Mouse (Mus musculus) macrophage (primary cell): ENCODE data around the gene BC035044. TPM values are rescaled to one million over a fixed set of nuclear protein-coding genes. Genes with fewer than 3 reads are reported as not detected.
A peak's percentile ranks its signal among the peaks of the same experiment; 100 is the strongest.
"Not testable (repeated sequence)": the region's sequence is repeated elsewhere in the genome, so short reads cannot be mapped to it uniquely, and the experiment has no call there.

ENCODE experiments used
- H3K27ac ChIP-seq: fragments of 350-480 bp; formaldehyde crosslinking; 2 replicates; pipeline ENCODE4 v1.9.0; 2021
- H3K36me3 ChIP-seq: fragments of 350-480 bp; formaldehyde crosslinking; 2 replicates; pipeline ENCODE4 v1.9.0; 2021; ENCODE audit errors: inconsistent target
- H3K4me3 ChIP-seq: fragments of 350-480 bp; formaldehyde crosslinking; 2 replicates; pipeline ENCODE4 v1.9.0; 2021; ENCODE audit errors: inconsistent target
- H3K79me2 ChIP-seq: fragments of 350-480 bp; formaldehyde crosslinking; 2 replicates; pipeline ENCODE4 v1.9.0; 2021; ENCODE audit errors: inconsistent target
- WGBS: methylation state at CpG from one replicate; pipeline ENCODE4 v1.1.7; 2026; ENCODE audit warnings: inconsistent platforms; ENCODE audit not compliant: missing documents; 5-methylcytosine and 5-hydroxymethylcytosine counted together
- polyA plus RNA-seq: library from polyadenylated mRNA; stranded (reverse); fragments of 250-400 nt; gene quantifications from 3 replicates; pipeline ENCODE4 v1.2.4, GENCODE M21; 2018; ENCODE audit warnings: inconsistent platforms
- total RNA-seq, 78 experiments: library from RNA; depleted of rRNA; stranded (reverse); fragments of 250-400 nt; gene quantifications; 1 replicate in 9 of 78; 2 replicates in 24 of 78; 3 replicates in 43 of 78; 4 replicates in 2 of 78; pipeline ENCODE4 v1.2.4; 2018; ENCODE audit warnings: inconsistent platforms in 56 of 78

Gene BC035044
- total RNA-seq (2018; cell fraction: chromatin; rRNA removed) = 10 to 100 TPM in 1 of 26 experiments, 1 to 10 TPM in 13, under 1 TPM in 6, not detected in 6; 0.52 to 10.2 (median 1.8) TPM
- total RNA-seq (2018; cell fraction: cytosol; rRNA removed) = 1 to 10 TPM in 16 of 26 experiments, under 1 TPM in 10; 0.56 to 3.7 (median 1.2) TPM
- 1 to 10 TPM in 20 of 26 experiments, under 1 TPM in 4, not detected in 2; 0.40 to 7.4 (median 2.0) TPM for total RNA-seq (2018; cell fraction: nucleus; rRNA removed)
- 0.64 to 4.3 TPM (median 0.99 TPM) in 3 replicates for polyA plus RNA-seq

- Histone ChIP-seq H3K27ac (peak within 1 kb of the TSS; percentile 15), H3K4me3 (peak within 1 kb of the TSS; percentile 2; the same call in 1 of the 2 replicates), H3K79me2 (peaks cover 40% of the 10 kb centered on the region), H3K36me3 (no peaks in the 10 kb centered on the region)
- 8% methylated on average over 2 of the region's 2 CpGs for WGBS
These were observed at the start of gene BC035044 for GRCm38 (mm10) chr6:128890948-128891355. TSS of gene BC035044 (minus strand) at chr6:128891126.

DNA sequence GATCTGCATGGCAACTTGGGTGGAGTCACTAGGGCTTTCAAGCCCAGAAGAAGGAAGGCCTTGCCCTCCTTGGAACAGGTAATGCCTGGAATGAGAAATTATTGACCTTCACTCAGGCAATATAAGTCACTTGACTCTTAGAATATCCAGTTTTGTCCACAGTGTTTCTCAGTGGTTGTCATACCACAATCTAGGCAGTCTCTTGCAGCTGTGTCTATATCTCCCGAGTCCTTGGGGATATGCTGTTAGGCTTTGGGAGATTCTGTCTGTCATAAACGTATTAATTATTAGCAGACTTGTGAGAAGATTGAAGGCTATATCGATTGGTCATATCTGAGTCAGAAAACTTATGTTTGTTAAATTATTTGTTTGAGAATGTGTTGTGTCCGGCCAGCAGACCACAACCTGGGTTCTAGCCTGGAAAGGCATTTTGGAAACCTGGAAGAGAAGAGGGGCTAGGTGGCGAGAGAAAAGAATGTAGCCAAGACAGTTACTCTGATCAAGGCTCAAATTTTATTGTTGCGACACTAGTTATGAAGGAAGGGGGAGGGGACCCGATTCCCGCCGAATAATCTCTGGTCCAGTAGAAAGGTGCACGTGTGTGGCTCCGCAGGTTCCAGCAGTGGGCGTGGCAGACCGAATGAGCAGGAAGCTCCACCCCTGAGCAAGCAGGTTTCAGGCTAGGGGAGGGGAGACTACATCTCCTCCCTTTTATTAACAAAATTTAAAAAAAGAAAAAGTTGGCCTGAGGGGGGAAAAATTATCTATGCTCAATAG is 45.2 kb upstream of the BC035044 start:
- H3K4me3 ChIP-seq, H3K36me3 ChIP-seq, H3K27ac ChIP-seq, H3K79me2 ChIP-seq: not testable (repeated sequence)
- WGBS = 100% methylated on average over 4 of the region's 13 CpGs

DNA sequence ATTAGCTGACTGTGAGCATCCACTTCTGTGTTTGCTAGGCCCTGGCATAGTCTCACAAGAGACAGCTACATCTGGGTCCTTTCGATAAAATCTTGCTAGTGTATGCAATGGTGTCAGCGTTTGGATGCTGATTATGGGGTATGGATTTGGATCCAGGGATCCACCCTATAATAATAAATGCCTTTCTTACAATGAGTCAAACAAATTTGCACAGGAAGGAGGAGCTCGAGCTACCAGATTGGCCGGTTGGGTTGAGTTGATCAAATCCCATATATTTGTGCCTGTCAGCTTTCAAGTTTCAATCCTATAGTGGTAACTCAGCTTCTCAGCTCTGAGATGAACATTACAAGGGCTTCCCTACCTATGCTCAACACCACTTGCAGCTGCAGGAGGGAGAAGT is 43.2 kb upstream of the BC035044 start, which contains the start of gene Clec2g:
Clec2g (plus strand) TSS at position 301 of the 400 bp plus-strand sequence.
- H3K27ac ChIP-seq, H3K36me3 ChIP-seq, H3K79me2 ChIP-seq, H3K4me3 ChIP-seq: not testable (repeated sequence)
- 100% methylated on average over 2 of the region's 4 CpGs for WGBS

DNA sequence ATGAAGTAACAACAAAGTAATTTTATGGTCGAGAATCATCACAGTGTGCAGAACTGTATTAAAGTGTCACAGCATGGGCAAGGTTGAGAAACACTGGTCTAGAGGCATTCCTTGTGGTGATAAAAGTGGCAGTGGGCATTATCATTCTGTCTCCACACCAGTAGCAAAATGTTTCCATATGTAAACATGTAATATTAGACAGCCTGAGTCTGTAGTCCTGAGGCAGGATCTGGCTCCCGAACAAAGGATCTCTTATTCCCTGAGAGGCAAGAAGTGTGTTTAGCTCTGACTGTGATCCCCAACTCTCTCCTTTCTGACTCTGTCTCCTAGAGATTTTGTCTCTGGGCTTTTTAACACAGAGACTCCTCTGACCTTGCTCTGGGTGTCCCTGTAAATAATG is 42.1 kb upstream of the BC035044 start:
- WGBS = 92% methylated on average over 2 of the region's 2 CpGs
- no peak overlapping the region for H3K4me3 ChIP-seq
- H3K27ac ChIP-seq = no peak overlapping the region
- no peaks in the 10 kb centered on the region for H3K79me2 ChIP-seq
- no peaks in the 10 kb centered on the region for H3K36me3 ChIP-seq

GRCm38 (mm10) chr6:128917322-128917721 is 26.4 kb upstream of the BC035044 start:
- Histone ChIP-seq H3K79me2 (no peaks in the 10 kb centered on the region), H3K27ac (no peak overlapping the region), H3K4me3 (no peak overlapping the region), H3K36me3 (no peaks in the 10 kb centered on the region)
- WGBS = 24% methylated on average over 2 of the region's 2 CpGs

DNA sequence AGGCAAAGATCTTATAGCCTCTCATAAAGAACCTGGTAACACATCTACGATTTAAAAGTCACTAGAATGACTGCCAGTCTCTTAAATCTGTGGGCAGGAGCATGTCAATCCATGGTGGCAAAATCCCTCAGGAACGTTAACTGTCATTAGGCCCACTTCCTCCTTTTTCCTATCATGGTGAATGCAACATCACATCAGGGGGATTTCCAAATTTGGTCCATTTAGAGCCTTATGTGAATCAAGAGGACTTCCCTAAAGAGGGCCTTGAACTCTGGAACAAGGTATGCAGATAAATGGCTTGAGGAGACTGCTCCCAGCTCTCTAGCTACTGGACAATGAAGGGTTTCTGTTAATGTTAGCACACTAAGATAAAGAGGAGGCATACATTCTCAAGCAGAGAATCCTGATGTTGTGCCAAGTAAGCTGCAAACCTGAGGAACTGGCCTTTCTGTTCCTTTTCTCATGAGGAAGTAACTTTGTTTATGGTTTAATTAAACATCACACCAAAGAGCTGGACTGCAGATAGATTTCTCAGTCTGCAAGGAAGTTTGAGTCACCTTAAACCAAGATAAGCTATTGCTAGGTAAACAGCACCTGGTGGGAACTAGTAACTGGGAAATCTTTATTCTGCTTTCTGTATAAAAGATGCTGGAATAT is 22.8 kb upstream of the BC035044 start:
- WGBS = 5% methylated on average over 2 of the region's 2 CpGs
- H3K79me2 ChIP-seq = no peaks in the 10 kb centered on the region
- no peak overlapping the region for H3K27ac ChIP-seq
- H3K4me3 ChIP-seq = no peak overlapping the region
- no peaks in the 10 kb centered on the region for H3K36me3 ChIP-seq

DNA sequence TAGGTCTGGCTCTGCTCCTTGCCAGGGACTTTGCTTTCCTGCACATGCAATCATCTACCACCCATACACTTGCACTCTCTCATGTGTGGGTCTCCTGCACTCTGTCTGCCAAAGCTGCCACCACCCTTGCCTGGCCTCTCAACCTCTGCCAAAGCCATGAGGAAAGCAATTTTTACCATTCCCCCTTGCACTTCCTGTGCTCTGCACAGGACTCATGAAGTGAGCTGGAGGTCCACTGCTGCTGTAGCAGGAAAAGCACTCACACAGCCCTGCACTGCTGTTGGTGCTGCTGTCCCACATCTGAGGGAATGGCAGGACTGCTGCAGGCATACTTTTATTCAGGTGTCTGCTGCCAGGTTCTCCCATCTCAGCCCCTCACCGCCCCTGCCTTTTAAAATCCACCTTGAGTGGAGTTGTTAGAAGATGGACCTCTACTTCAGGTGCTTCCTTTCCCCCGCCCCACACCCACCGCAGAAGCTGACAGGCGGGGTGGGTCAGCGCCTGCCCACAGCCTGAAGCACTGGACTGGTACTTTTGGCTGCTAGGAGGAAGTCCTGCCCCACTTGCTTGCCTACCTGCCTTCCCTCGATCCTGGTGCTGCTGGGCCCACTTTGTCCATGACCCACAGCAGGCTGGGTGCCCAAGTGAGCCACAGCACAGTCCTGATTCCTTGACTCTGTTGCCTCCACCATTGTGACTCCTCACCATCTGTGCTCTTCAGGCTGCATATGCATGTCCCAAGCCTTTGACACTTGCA is 10.0 kb upstream of the BC035044 start:
- not testable (repeated sequence) for H3K79me2 ChIP-seq, H3K4me3 ChIP-seq, H3K27ac ChIP-seq, H3K36me3 ChIP-seq
- 40% methylated on average over 5 of the region's 6 CpGs for WGBS

GRCm38 (mm10) chr6:128900044-128900443 is 9.1 kb upstream of the BC035044 start:
- Histone ChIP-seq H3K4me3 (no peak overlapping the region), H3K27ac (no peak overlapping the region), H3K79me2 (no peaks in the 10 kb centered on the region), H3K36me3 (no peaks in the 10 kb centered on the region)
- 90% methylated on average over 2 of the region's 2 CpGs for WGBS

GRCm38 (mm10) chr6:128895404-128896001 is 4.6 kb upstream of the BC035044 start:
- Histone ChIP-seq H3K36me3 (no peaks in the 10 kb centered on the region), H3K27ac (no peak overlapping the region), H3K4me3 (no peak overlapping the region), H3K79me2 (no peaks in the 10 kb centered on the region)
- WGBS = 69% methylated on average over 3 of the region's 3 CpGs

- Histone ChIP-seq H3K27ac (peak overlapping the region; percentile 65), H3K79me2 (peaks cover 47% of the 10 kb centered on the region), H3K36me3 (no peaks in the 10 kb centered on the region), H3K4me3 (peak overlapping the region; percentile 55)
- WGBS = 6% methylated on average over 5 of the region's 5 CpGs
These were observed 2.1 kb downstream of the BC035044 start for GRCm38 (mm10) chr6:128888834-128889233.

GRCm38 (mm10) chr6:128887091-128887790 is 3.7 kb downstream of the BC035044 start, which contains the start of gene Clec2i:
TSS of gene Clec2i (plus strand) at chr6:128887588.
- peaks cover 47% of the 10 kb centered on the region for H3K79me2 ChIP-seq
- peak within 1 kb of the TSS; percentile 55 for H3K4me3 ChIP-seq
- peak within 1 kb of the TSS; percentile 65 for H3K27ac ChIP-seq
- 28% methylated on average over 6 of the region's 6 CpGs for WGBS
- H3K36me3 ChIP-seq = not testable (repeated sequence)

DNA sequence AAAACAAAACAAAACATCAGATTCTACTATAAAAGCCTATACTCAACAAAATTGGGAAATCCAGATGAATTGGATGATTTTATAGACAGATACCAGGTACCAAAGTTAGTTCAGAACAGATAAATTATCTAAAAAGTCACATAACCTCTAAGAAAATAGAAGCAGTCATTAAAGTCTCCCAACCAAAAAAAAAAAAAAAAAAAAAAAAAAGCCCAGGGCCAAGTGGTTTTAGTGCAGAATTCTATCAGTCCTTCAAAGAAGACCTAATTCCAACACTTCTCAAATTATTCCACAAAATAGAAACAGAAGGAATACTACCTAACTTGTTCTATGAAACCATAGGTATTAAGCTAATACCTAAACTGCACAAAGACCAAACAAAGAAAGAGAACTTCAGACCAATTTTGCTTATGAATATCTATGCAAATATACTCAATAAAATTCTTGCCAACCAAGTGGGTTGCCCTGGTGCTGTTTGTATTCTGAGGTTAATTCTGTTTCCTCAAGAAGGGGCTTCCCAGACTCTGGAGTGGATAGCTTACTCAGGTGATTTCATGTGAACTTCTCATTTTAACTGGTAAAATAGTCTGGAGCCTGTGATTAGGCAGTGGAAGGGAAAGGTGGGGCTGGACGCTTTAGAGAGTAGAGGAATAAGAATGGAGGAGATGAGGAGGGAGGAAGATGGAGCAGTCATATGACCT is 18.9 kb downstream of the BC035044 start:
- no peaks in the 10 kb centered on the region for H3K36me3 ChIP-seq
- H3K27ac ChIP-seq = no peak overlapping the region
- WGBS = 63% methylated on average over 1 of the region's 1 CpGs
- no peak overlapping the region for H3K4me3 ChIP-seq
- H3K79me2 ChIP-seq = peaks cover 15% of the 10 kb centered on the region; the same call in 1 of the 2 replicates

GRCm38 (mm10) chr6:128868861-128869260 is 22.1 kb downstream of the BC035044 start:
- H3K27ac ChIP-seq = no peak overlapping the region
- H3K4me3 ChIP-seq = no peak overlapping the region
- peaks cover 15% of the 10 kb centered on the region; the same call in 1 of the 2 replicates for H3K79me2 ChIP-seq
- WGBS = 64% methylated on average over 3 of the region's 3 CpGs
- no peaks in the 10 kb centered on the region for H3K36me3 ChIP-seq
